Mouse (Mus musculus): Measurements from ENCODE around the gene Bmpr1b. TPM values are rescaled to one million over a fixed set of nuclear protein-coding genes. Genes with fewer than 3 reads are reported as not detected.
A peak's percentile ranks its signal among the peaks of the same experiment; 100 is the strongest.

Bmpr1b gene
- total RNA-seq, 1 experiment, result 0.85 TPM

GRCm38 (mm10) chr3:141850141-141850540 lies 319.1 kb downstream of the Bmpr1b start:
- Histone ChIP-seq H3K36me3 (ENCODE audit: control insufficient read depth, insufficient read depth, low read length, poor library complexity, severe bottlenecking) (no peaks in the 10 kb centered on the region), H3K4me1 (ENCODE audit: control insufficient read depth in 2 of 2, insufficient read depth in 2 of 2, low read length in 2 of 2, poor library complexity in 1 of 2) (peaks cover 7 to 8% of the 10 kb centered on the region in 2 experiments; a peak in 3 of 4 replicates), H3K4me3 (ENCODE audit: insufficient read depth in 1 of 2, low read depth in 1 of 2, low read length in 2 of 2, poor library complexity in 1 of 2, severe bottlenecking in 1 of 2) (no peak overlapping the region), H3K9me3 (ENCODE audit: control insufficient read depth, insufficient read depth, low read depth, low read length) (no peaks in the 10 kb centered on the region), H3K27ac (ENCODE audit: insufficient read depth, low read depth, low read length, poor library complexity, severe bottlenecking) (no peak overlapping the region), H3K9ac (ENCODE audit: insufficient read depth, low read depth, low read length, poor library complexity, severe bottlenecking) (no peak overlapping the region)
- TF ChIP-seq HCFC1 (IDR thresholded peaks at IDR 0.05; ENCODE audit: borderline replicate concordance, insufficient read depth, low read length), result no peak
- TF ChIP-seq ZC3H11A (IDR thresholded peaks at IDR 0.05; ENCODE audit: borderline replicate concordance, low read depth, low read length), result no peak
- TF ChIP-seq ZNF384 (IDR thresholded peaks at IDR 0.05; ENCODE audit: low read depth, low read length), result no peak
- no peak for TF ChIP-seq MAFK (IDR thresholded peaks at IDR 0.05; ENCODE audit: insufficient read depth, low read depth, low read length)
- in situ Hi-C loops (cut with MboI; ENCODE audit: low sequenced_read_pairs in 2 of 2, unreplicated experiment in 2 of 2), result loop anchor here in 1 of 2 experiments (25.0 kb wide), 1 partner anchor 412 kb away; no protein-coding TSS in a partner anchor
- no peak for DNase-seq (ENCODE audit: low read depth, low spot score)

- H3K9me3 ChIP-seq (ENCODE audit: control insufficient read depth, insufficient read depth, low read depth, low read length), result no peaks in the 10 kb centered on the region
- no peak overlapping the region for H3K27ac ChIP-seq (ENCODE audit: insufficient read depth, low read depth, low read length, poor library complexity, severe bottlenecking)
- no peak overlapping the region for H3K4me3 ChIP-seq (ENCODE audit: insufficient read depth in 1 of 2, low read depth in 1 of 2, low read length in 2 of 2, poor library complexity in 1 of 2, severe bottlenecking in 1 of 2)
- no peak overlapping the region for H3K9ac ChIP-seq (ENCODE audit: insufficient read depth, low read depth, low read length, poor library complexity, severe bottlenecking)
- peak; percentile 41 for DNase-seq (ENCODE audit: low read depth, low spot score)
- H3K4me1 ChIP-seq (ENCODE audit: control insufficient read depth in 2 of 2, insufficient read depth in 2 of 2, low read length in 2 of 2, poor library complexity in 1 of 2), result peaks cover 7 to 8% of the 10 kb centered on the region in 2 experiments; a peak in 3 of 4 replicates
- no peak for TF ChIP-seq ZNF384 (IDR thresholded peaks at IDR 0.05; ENCODE audit: low read depth, low read length)
- TF ChIP-seq CHD2 (IDR thresholded peaks at IDR 0.05; ENCODE audit: low read depth, low read length), result no peak
- no peak for TF ChIP-seq MAFK (IDR thresholded peaks at IDR 0.05; ENCODE audit: insufficient read depth, low read depth, low read length)
- in situ Hi-C loops (cut with MboI; ENCODE audit: low sequenced_read_pairs in 2 of 2, unreplicated experiment in 2 of 2), result no loop called here
- no peaks in the 10 kb centered on the region for H3K36me3 ChIP-seq (ENCODE audit: control insufficient read depth, insufficient read depth, low read length, poor library complexity, severe bottlenecking)
Observed at GRCm38 (mm10) chr3:141849206-141849605, 320.0 kb downstream of the Bmpr1b start.

- in situ Hi-C loops (cut with MboI; ENCODE audit: low sequenced_read_pairs in 2 of 2, unreplicated experiment in 2 of 2), result no loop called here
- Histone ChIP-seq H3K4me1 (ENCODE audit: control insufficient read depth in 2 of 2, insufficient read depth in 2 of 2, low read length in 2 of 2, poor library complexity in 1 of 2) (peaks cover 0 to 2% of the 10 kb centered on the region in 2 experiments; a peak in 1 of 4 replicates), H3K9me3 (ENCODE audit: control insufficient read depth, insufficient read depth, low read depth, low read length) (no peaks in the 10 kb centered on the region), H3K27ac (ENCODE audit: insufficient read depth, low read depth, low read length, poor library complexity, severe bottlenecking) (no peak overlapping the region), H3K4me3 (ENCODE audit: insufficient read depth in 1 of 2, low read depth in 1 of 2, low read length in 2 of 2, poor library complexity in 1 of 2, severe bottlenecking in 1 of 2) (no peak overlapping the region), H3K36me3 (ENCODE audit: control insufficient read depth, insufficient read depth, low read length, poor library complexity, severe bottlenecking) (no peaks in the 10 kb centered on the region), H3K9ac (ENCODE audit: insufficient read depth, low read depth, low read length, poor library complexity, severe bottlenecking) (no peak overlapping the region)
- no peak for TF ChIP-seq HCFC1 (IDR thresholded peaks at IDR 0.05; ENCODE audit: borderline replicate concordance, insufficient read depth, low read length)
- TF ChIP-seq ZC3H11A (IDR thresholded peaks at IDR 0.05; ENCODE audit: borderline replicate concordance, low read depth, low read length), result no peak
- TF ChIP-seq MAFK (IDR thresholded peaks at IDR 0.05; ENCODE audit: insufficient read depth, low read depth, low read length), result no peak
- no peak for TF ChIP-seq ZNF384 (IDR thresholded peaks at IDR 0.05; ENCODE audit: low read depth, low read length)
- TF ChIP-seq CHD2 (IDR thresholded peaks at IDR 0.05; ENCODE audit: low read depth, low read length), result no peak
- DNase-seq (ENCODE audit: low read depth, low spot score), result peak; percentile 35
Observed at GRCm38 (mm10) chr3:141838864-141839263, 330.4 kb downstream of the Bmpr1b start.

GRCm38 (mm10) chr3:141831135-141831534 lies 338.1 kb downstream of the Bmpr1b start:
- DNase-seq (ENCODE audit: low read depth, low spot score), result peak; percentile 24
- peak; percentile 80; the same call in 1 of the 2 replicates for TF ChIP-seq ZC3H11A (IDR thresholded peaks at IDR 0.05; ENCODE audit: borderline replicate concordance, low read depth, low read length)
- no peak for TF ChIP-seq ZNF384 (IDR thresholded peaks at IDR 0.05; ENCODE audit: low read depth, low read length)
- H3K27ac ChIP-seq (ENCODE audit: insufficient read depth, low read depth, low read length, poor library complexity, severe bottlenecking), result no peak overlapping the region
- H3K4me3 ChIP-seq (ENCODE audit: insufficient read depth in 1 of 2, low read depth in 1 of 2, low read length in 2 of 2, poor library complexity in 1 of 2, severe bottlenecking in 1 of 2), result no peak overlapping the region
- no peaks in the 10 kb centered on the region for H3K9me3 ChIP-seq (ENCODE audit: control insufficient read depth, insufficient read depth, low read depth, low read length)
- no peaks in the 10 kb centered on the region for H3K4me1 ChIP-seq (ENCODE audit: control insufficient read depth in 2 of 2, insufficient read depth in 2 of 2, low read length in 2 of 2, poor library complexity in 1 of 2)
- in situ Hi-C loops (cut with MboI; ENCODE audit: low sequenced_read_pairs in 2 of 2, unreplicated experiment in 2 of 2), result no loop called here
- no peak overlapping the region for H3K9ac ChIP-seq (ENCODE audit: insufficient read depth, low read depth, low read length, poor library complexity, severe bottlenecking)
- no peaks in the 10 kb centered on the region for H3K36me3 ChIP-seq (ENCODE audit: control insufficient read depth, insufficient read depth, low read length, poor library complexity, severe bottlenecking)

GRCm38 (mm10) chr3:141828301-141828700 lies 340.9 kb downstream of the Bmpr1b start:
- TF ChIP-seq ZNF384 (IDR thresholded peaks at IDR 0.05; ENCODE audit: low read depth, low read length) (no peak), HCFC1 (IDR thresholded peaks at IDR 0.05; ENCODE audit: borderline replicate concordance, insufficient read depth, low read length) (no peak), CHD2 (IDR thresholded peaks at IDR 0.05; ENCODE audit: low read depth, low read length) (no peak), MAFK (IDR thresholded peaks at IDR 0.05; ENCODE audit: insufficient read depth, low read depth, low read length) (no peak), ZC3H11A (IDR thresholded peaks at IDR 0.05; ENCODE audit: borderline replicate concordance, low read depth, low read length) (no peak)
- in situ Hi-C loops (cut with MboI; ENCODE audit: low sequenced_read_pairs in 2 of 2, unreplicated experiment in 2 of 2), result no loop called here

More at GRCm38 (mm10) chr3:141828301-141828700, 340.9 kb downstream of the Bmpr1b start:
- H3K27ac ChIP-seq (ENCODE audit: insufficient read depth, low read depth, low read length, poor library complexity, severe bottlenecking), result no peak overlapping the region
- H3K36me3 ChIP-seq (ENCODE audit: control insufficient read depth, insufficient read depth, low read length, poor library complexity, severe bottlenecking), result no peaks in the 10 kb centered on the region
- H3K9me3 ChIP-seq (ENCODE audit: control insufficient read depth, insufficient read depth, low read depth, low read length), result no peaks in the 10 kb centered on the region
- no peak overlapping the region for H3K9ac ChIP-seq (ENCODE audit: insufficient read depth, low read depth, low read length, poor library complexity, severe bottlenecking)
- no peak overlapping the region for H3K4me3 ChIP-seq (ENCODE audit: insufficient read depth in 1 of 2, low read depth in 1 of 2, low read length in 2 of 2, poor library complexity in 1 of 2, severe bottlenecking in 1 of 2)
- no peaks in the 10 kb centered on the region for H3K4me1 ChIP-seq (ENCODE audit: control insufficient read depth in 2 of 2, insufficient read depth in 2 of 2, low read length in 2 of 2, poor library complexity in 1 of 2)
- DNase-seq (ENCODE audit: low read depth, low spot score), result no peak
